Mouse (Mus musculus): Measurements from ENCODE around the gene Cped1.

DNA sequence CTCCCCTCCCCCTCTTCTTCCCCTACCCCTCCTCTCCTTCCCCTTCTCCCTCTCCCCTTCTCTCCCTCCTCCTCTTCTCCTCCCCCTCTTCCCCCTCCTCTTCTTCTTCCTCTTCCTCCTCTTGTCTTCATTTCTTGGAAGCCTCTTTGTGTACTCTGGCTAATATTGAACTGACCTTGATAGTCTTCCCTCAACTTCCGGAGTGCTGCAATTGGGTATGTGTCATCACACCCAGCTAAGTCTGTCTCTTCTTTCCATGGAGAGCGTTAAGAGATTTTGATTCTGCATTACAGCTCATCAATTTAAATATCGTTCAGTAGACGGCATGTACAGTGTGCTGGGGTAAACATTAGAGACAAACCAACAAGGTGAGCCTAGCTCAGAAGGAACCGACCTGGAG is 26.4 kb downstream of the Cped1 start:
- TF ChIP-seq POLR2A (IDR thresholded peaks at IDR 0.05; ENCODE audit: insufficient read length, low read depth) (no peak), SRF (IDR thresholded peaks at IDR 0.05; ENCODE audit: control insufficient read depth, insufficient read length, low read depth) (no peak), USF1 (IDR thresholded peaks at IDR 0.05; ENCODE audit: low read depth) (no peak), MAX (IDR thresholded peaks at IDR 0.05; ENCODE audit: low read depth) (no peak), CEBPB (IDR thresholded peaks at IDR 0.05; ENCODE audit: insufficient read depth, poor library complexity, severe bottlenecking) (no peak), MYOG (IDR thresholded peaks at IDR 0.05; ENCODE audit: control insufficient read depth in 1 of 3, insufficient read depth in 1 of 3, insufficient read length in 2 of 3, low read depth in 2 of 3) (no peak), E2F4 (IDR thresholded peaks at IDR 0.05; ENCODE audit: insufficient read depth) (no peak), POLR2AphosphoS2 (IDR thresholded peaks at IDR 0.05; ENCODE audit: insufficient read length, low read depth) (no peak), TCF12 (IDR thresholded peaks at IDR 0.05; ENCODE audit: insufficient read depth, poor library complexity, severe bottlenecking) (no peak), MYOD1 (IDR thresholded peaks at IDR 0.05; ENCODE audit: control insufficient read depth in 1 of 3, insufficient read length in 2 of 3, low read depth in 2 of 3) (no peak)
